Mouse (Mus musculus) megakaryocyte, embryonic 14.5 days (primary cell): ENCODE data around the gene Gng12. TPM values are rescaled to one million over a fixed set of nuclear protein-coding genes. Genes with fewer than 3 reads are reported as not detected.

ENCODE experiments used
- H3K27me3 ChIP-seq: replicated peaks from 2 replicates; pipeline ENCODE3; 2012; ENCODE audit warnings: inconsistent platforms
- H3K36me3 ChIP-seq: replicated peaks from 2 replicates; pipeline ENCODE3; 2012; ENCODE audit warnings: low read length, inconsistent platforms, mixed read lengths
- H3K4me1 ChIP-seq: 2 replicates; pipeline ENCODE4 v1.6.1; 2012; ENCODE audit warnings: inconsistent platforms
- H3K4me3 ChIP-seq: replicated peaks from 2 replicates; pipeline ENCODE3; 2012; ENCODE audit warnings: moderate library complexity, mild to moderate bottlenecking, inconsistent platforms
- H3K9me3 ChIP-seq: 2 replicates; pipeline ENCODE4 v1.6.1; 2012; ENCODE audit warnings: inconsistent platforms
- FLI1 ChIP-seq: IDR thresholded peaks from 2 replicates; pipeline ENCODE4 v1.6.1; 2012; ENCODE audit warnings: low read length, inconsistent platforms, mixed read lengths
- GATA1 ChIP-seq: IDR thresholded peaks from 3 replicates; pipeline ENCODE4 v1.6.1; 2012; ENCODE audit warnings: mixed read lengths, low read length, inconsistent platforms, borderline replicate concordance
- polyA plus RNA-seq: library from polyadenylated mRNA; stranded (reverse); fragments of >175 nt; gene quantifications from 2 replicates; pipeline ENCODE4 v1.2.3, GENCODE M21; 2012; ENCODE audit warnings: low replicate concordance; ENCODE audit not compliant: insufficient read depth

Gene Gng12
- polyA plus RNA-seq, 1 experiment = 24.2 TPM

- no peaks in the 10 kb centered on the region for H3K27me3 ChIP-seq
- TF ChIP-seq GATA1 (no peak), FLI1 (no peak)
- peaks cover 28% of the 10 kb centered on the region for H3K36me3 ChIP-seq
- H3K9me3 ChIP-seq = no peaks in the 10 kb centered on the region
- peak overlapping the region; percentile 50 for H3K4me3 ChIP-seq
- peaks cover 60% of the 10 kb centered on the region for H3K4me1 ChIP-seq
Observed at GRCm38 (mm10) chr6:67033604-67034003, 137.4 kb downstream of the Gng12 start.

- peaks cover 51% of the 10 kb centered on the region for H3K4me1 ChIP-seq
- H3K36me3 ChIP-seq = peaks cover 32% of the 10 kb centered on the region
- TF ChIP-seq FLI1 (no peak), GATA1 (peak; percentile 36; the same call in 1 of the 3 replicates)
- no peaks in the 10 kb centered on the region for H3K9me3 ChIP-seq
- peak overlapping the region; percentile 87 for H3K4me3 ChIP-seq
- no peaks in the 10 kb centered on the region for H3K27me3 ChIP-seq
Observed at GRCm38 (mm10) chr6:67034331-67035130, 138.3 kb downstream of the Gng12 start.

GRCm38 (mm10) chr6:67035388-67036299, 139.4 kb downstream of the Gng12 start:
- H3K4me3 ChIP-seq = peak overlapping the region; percentile 93
- peaks cover 42% of the 10 kb centered on the region for H3K4me1 ChIP-seq
- TF ChIP-seq FLI1 (no peak), GATA1 (peak; percentile 77; the same call in 2 of the 3 replicates)
- H3K9me3 ChIP-seq = no peaks in the 10 kb centered on the region
- H3K27me3 ChIP-seq = no peaks in the 10 kb centered on the region
- H3K36me3 ChIP-seq = peaks cover 34% of the 10 kb centered on the region

GRCm38 (mm10) chr6:67036356-67036811, 140.2 kb downstream of the Gng12 start:
- Histone ChIP-seq H3K9me3 (no peaks in the 10 kb centered on the region), H3K4me1 (peaks cover 41% of the 10 kb centered on the region), H3K4me3 (peak overlapping the region; percentile 93), H3K36me3 (peaks cover 34% of the 10 kb centered on the region), H3K27me3 (no peaks in the 10 kb centered on the region)
- no peak for TF ChIP-seq GATA1
- TF ChIP-seq FLI1 = no peak

GRCm38 (mm10) chr6:67036837-67037628, 140.8 kb downstream of the Gng12 start, which contains the start of gene Gadd45a:
Gadd45a (minus strand) TSS chr6:67037457.
- peak within 1 kb of the TSS; percentile 93 for H3K4me3 ChIP-seq
- peaks cover 34% of the 10 kb centered on the region for H3K36me3 ChIP-seq
- H3K27me3 ChIP-seq = no peaks in the 10 kb centered on the region
- peaks cover 41% of the 10 kb centered on the region for H3K4me1 ChIP-seq
- TF ChIP-seq GATA1 = no peak; the same call in 2 of the 3 replicates
- no peak for TF ChIP-seq FLI1
- no peaks in the 10 kb centered on the region for H3K9me3 ChIP-seq

GRCm38 (mm10) chr6:67038964-67039363, 142.8 kb downstream of the Gng12 start:
- Histone ChIP-seq H3K4me1 (peaks cover 28% of the 10 kb centered on the region), H3K4me3 (no peak overlapping the region), H3K9me3 (no peaks in the 10 kb centered on the region), H3K27me3 (no peaks in the 10 kb centered on the region), H3K36me3 (peaks cover 28% of the 10 kb centered on the region)
- TF ChIP-seq GATA1 = no peak
- no peak for TF ChIP-seq FLI1

GRCm38 (mm10) chr6:67040904-67041410, 144.8 kb downstream of the Gng12 start:
- Histone ChIP-seq H3K9me3 (no peaks in the 10 kb centered on the region), H3K27me3 (no peaks in the 10 kb centered on the region), H3K4me1 (peaks cover 15% of the 10 kb centered on the region; the same call in 1 of the 2 replicates), H3K4me3 (no peak overlapping the region), H3K36me3 (peaks cover 12% of the 10 kb centered on the region)
- TF ChIP-seq FLI1 = no peak
- TF ChIP-seq GATA1 = no peak

GRCm38 (mm10) chr6:67045424-67045823, 149.2 kb downstream of the Gng12 start:
- no peak overlapping the region for H3K4me3 ChIP-seq
- no peaks in the 10 kb centered on the region for H3K9me3 ChIP-seq
- no peak for TF ChIP-seq GATA1
- TF ChIP-seq FLI1 = no peak
- H3K4me1 ChIP-seq = peaks cover 13% of the 10 kb centered on the region; the same call in 1 of the 2 replicates
- H3K27me3 ChIP-seq = no peaks in the 10 kb centered on the region
- no peaks in the 10 kb centered on the region for H3K36me3 ChIP-seq

- TF ChIP-seq FLI1 (no peak), GATA1 (no peak)
- 0 out of 2 replicates have a peak, but pooled peaks cover 9% of the 10 kb centered on the region for H3K4me1 ChIP-seq
- no peaks in the 10 kb centered on the region for H3K27me3 ChIP-seq
- H3K9me3 ChIP-seq = no peaks in the 10 kb centered on the region; the same call in 1 of the 2 replicates
- no peak overlapping the region for H3K4me3 ChIP-seq
- H3K36me3 ChIP-seq = no peaks in the 10 kb centered on the region
Observed at GRCm38 (mm10) chr6:67046937-67047336, 150.7 kb downstream of the Gng12 start.
